Mouse (Mus musculus): Measurements from ENCODE around the gene Vps13d. TPM values are rescaled to one million over a fixed set of nuclear protein-coding genes. Genes with fewer than 3 reads are reported as not detected.
"Not testable (repeated sequence)": the region's sequence is repeated elsewhere in the genome, so short reads cannot be mapped to it uniquely, and the experiment has no call there.

Gene Vps13d
- polyA plus RNA-seq, 1 experiment from 2014 or later = 8.8 TPM

GRCm38 (mm10) chr4:145193406-145193805, 1.4 kb downstream of the Vps13d start:
- peaks cover 11% of the 10 kb centered on the region for H3K36me3 ChIP-seq
- peaks cover 23% of the 10 kb centered on the region for H3K4me1 ChIP-seq
- WGBS = 31% methylated on average over 3 of the region's 3 CpGs
- H3K4me3 ChIP-seq (replicated peaks) = peak overlapping the region; percentile 94
- no peak for ATAC-seq (ENCODE audit: insufficient number of reproducible peaks, low FRiP score, low TSS enrichment, low read depth)
- no peak overlapping the region for H3K9ac ChIP-seq
- no peaks in the 10 kb centered on the region for H3K9me3 ChIP-seq (replicated peaks)
- H3K27ac ChIP-seq (replicated peaks) = peak overlapping the region; percentile 65; the same call in 1 of the 2 replicates
- peak overlapping the region; percentile 87 for H3K4me2 ChIP-seq (replicated peaks)
- H3K27me3 ChIP-seq = no peaks in the 10 kb centered on the region

GRCm38 (mm10) chr4:145192686-145193085, 2.1 kb downstream of the Vps13d start:
- H3K9ac ChIP-seq = no peak overlapping the region
- peaks cover 23% of the 10 kb centered on the region for H3K4me1 ChIP-seq
- no peak for ATAC-seq (ENCODE audit: insufficient number of reproducible peaks, low FRiP score, low TSS enrichment, low read depth)
- no peak overlapping the region for H3K27ac ChIP-seq (replicated peaks)
- H3K27me3 ChIP-seq = no peaks in the 10 kb centered on the region
- no peak overlapping the region for H3K4me2 ChIP-seq (replicated peaks)
- H3K36me3 ChIP-seq = peaks cover 16% of the 10 kb centered on the region
- no peaks in the 10 kb centered on the region for H3K9me3 ChIP-seq (replicated peaks)
- no peak overlapping the region for H3K4me3 ChIP-seq (replicated peaks)

- no peaks in the 10 kb centered on the region for H3K27me3 ChIP-seq
- no peak overlapping the region for H3K4me2 ChIP-seq (replicated peaks)
- no peak overlapping the region for H3K27ac ChIP-seq (replicated peaks)
- peaks cover 13% of the 10 kb centered on the region for H3K4me1 ChIP-seq
- H3K9ac ChIP-seq = no peak overlapping the region
- no peak overlapping the region for H3K4me3 ChIP-seq (replicated peaks)
- no peaks in the 10 kb centered on the region for H3K9me3 ChIP-seq (replicated peaks)
- no peak for ATAC-seq (ENCODE audit: insufficient number of reproducible peaks, low FRiP score, low TSS enrichment, low read depth)
- H3K36me3 ChIP-seq = peaks cover 46% of the 10 kb centered on the region
Observed at GRCm38 (mm10) chr4:145188561-145188960, 6.2 kb downstream of the Vps13d start.

GRCm38 (mm10) chr4:145187619-145188018, 7.2 kb downstream of the Vps13d start:
- no peaks in the 10 kb centered on the region for H3K27me3 ChIP-seq
- H3K4me1 ChIP-seq = peaks cover 4% of the 10 kb centered on the region; the same call in 1 of the 2 replicates
- H3K4me2 ChIP-seq (replicated peaks) = no peak overlapping the region
- no peak overlapping the region for H3K27ac ChIP-seq (replicated peaks)
- 76% methylated on average over 2 of the region's 2 CpGs for WGBS
- no peak for ATAC-seq (ENCODE audit: insufficient number of reproducible peaks, low FRiP score, low TSS enrichment, low read depth)
- H3K36me3 ChIP-seq = peaks cover 46% of the 10 kb centered on the region
- H3K4me3 ChIP-seq (replicated peaks) = no peak overlapping the region
- H3K9me3 ChIP-seq (replicated peaks) = no peaks in the 10 kb centered on the region
- no peak overlapping the region for H3K9ac ChIP-seq

GRCm38 (mm10) chr4:145178918-145179549, 15.8 kb downstream of the Vps13d start:
- Histone ChIP-seq H3K27me3 (no peaks in the 10 kb centered on the region), H3K4me2 (replicated peaks) (no peak overlapping the region), H3K36me3 (peaks cover 61% of the 10 kb centered on the region), H3K9me3 (replicated peaks) (no peaks in the 10 kb centered on the region), H3K4me1 (no peaks in the 10 kb centered on the region), H3K9ac (no peak overlapping the region), H3K27ac (replicated peaks) (no peak overlapping the region), H3K4me3 (replicated peaks) (no peak overlapping the region)
- 94% methylated on average over 5 of the region's 5 CpGs for WGBS
- no peak for ATAC-seq (ENCODE audit: insufficient number of reproducible peaks, low FRiP score, low TSS enrichment, low read depth)

GRCm38 (mm10) chr4:145165542-145165941, 29.3 kb downstream of the Vps13d start:
- H3K27me3 ChIP-seq; H3K4me2 ChIP-seq (replicated peaks); H3K4me3 ChIP-seq (replicated peaks); H3K4me1 ChIP-seq; H3K9me3 ChIP-seq (replicated peaks); H3K27ac ChIP-seq (replicated peaks); ATAC-seq (ENCODE audit: insufficient number of reproducible peaks, low FRiP score, low TSS enrichment, low read depth); H3K9ac ChIP-seq: not testable (repeated sequence)
- 93% methylated on average over 3 of the region's 3 CpGs for WGBS
- peaks cover 90% of the 10 kb centered on the region for H3K36me3 ChIP-seq

GRCm38 (mm10) chr4:145164111-145164510, 30.7 kb downstream of the Vps13d start:
- 96% methylated on average over 4 of the region's 4 CpGs for WGBS
- no peak overlapping the region for H3K9ac ChIP-seq
- H3K4me3 ChIP-seq (replicated peaks) = no peak overlapping the region
- no peak overlapping the region for H3K27ac ChIP-seq (replicated peaks)
- no peaks in the 10 kb centered on the region for H3K27me3 ChIP-seq
- H3K4me1 ChIP-seq = no peaks in the 10 kb centered on the region
- H3K9me3 ChIP-seq (replicated peaks) = no peaks in the 10 kb centered on the region
- H3K4me2 ChIP-seq (replicated peaks) = no peak overlapping the region
- H3K36me3 ChIP-seq = peaks cover 89% of the 10 kb centered on the region
- no peak for ATAC-seq (ENCODE audit: insufficient number of reproducible peaks, low FRiP score, low TSS enrichment, low read depth)

- Histone ChIP-seq H3K36me3 (peaks cover 88% of the 10 kb centered on the region), H3K4me3 (replicated peaks) (no peak overlapping the region), H3K4me2 (replicated peaks) (no peak overlapping the region), H3K4me1 (no peaks in the 10 kb centered on the region), H3K9ac (no peak overlapping the region), H3K27me3 (no peaks in the 10 kb centered on the region), H3K9me3 (replicated peaks) (no peaks in the 10 kb centered on the region), H3K27ac (replicated peaks) (no peak overlapping the region)
- ATAC-seq (ENCODE audit: insufficient number of reproducible peaks, low FRiP score, low TSS enrichment, low read depth) = no peak; the same call in 1 of the 2 replicates
- 62% methylated on average over 1 of the region's 1 CpGs for WGBS
Observed at GRCm38 (mm10) chr4:145161243-145161642, 33.6 kb downstream of the Vps13d start.

GRCm38 (mm10) chr4:145155956-145156355, 38.8 kb downstream of the Vps13d start:
- H3K27me3 ChIP-seq = no peaks in the 10 kb centered on the region
- H3K4me3 ChIP-seq (replicated peaks) = no peak overlapping the region
- no peaks in the 10 kb centered on the region for H3K9me3 ChIP-seq (replicated peaks)
- H3K9ac ChIP-seq = no peak overlapping the region
- no peaks in the 10 kb centered on the region for H3K4me1 ChIP-seq
- no peak for ATAC-seq (ENCODE audit: insufficient number of reproducible peaks, low FRiP score, low TSS enrichment, low read depth)
- H3K36me3 ChIP-seq = peaks cover 72% of the 10 kb centered on the region
- H3K4me2 ChIP-seq (replicated peaks) = no peak overlapping the region
- WGBS = 51% methylated on average over 8 of the region's 8 CpGs
- H3K27ac ChIP-seq (replicated peaks) = no peak overlapping the region

GRCm38 (mm10) chr4:145151103-145151486, 43.7 kb downstream of the Vps13d start:
- no peaks in the 10 kb centered on the region for H3K9me3 ChIP-seq (replicated peaks)
- H3K4me3 ChIP-seq (replicated peaks) = no peak overlapping the region
- 87% methylated on average over 1 of the region's 1 CpGs for WGBS
- ATAC-seq (ENCODE audit: insufficient number of reproducible peaks, low FRiP score, low TSS enrichment, low read depth) = no peak
- no peaks in the 10 kb centered on the region for H3K4me1 ChIP-seq
- no peaks in the 10 kb centered on the region for H3K27me3 ChIP-seq
- peaks cover 61% of the 10 kb centered on the region for H3K36me3 ChIP-seq
- H3K9ac ChIP-seq = no peak overlapping the region
- no peak overlapping the region for H3K4me2 ChIP-seq (replicated peaks)
- no peak overlapping the region for H3K27ac ChIP-seq (replicated peaks)

- WGBS = 77% methylated on average over 5 of the region's 5 CpGs
- H3K9me3 ChIP-seq (replicated peaks) = no peaks in the 10 kb centered on the region
- H3K4me1 ChIP-seq = no peaks in the 10 kb centered on the region
- no peak for ATAC-seq (ENCODE audit: insufficient number of reproducible peaks, low FRiP score, low TSS enrichment, low read depth)
- no peak overlapping the region for H3K4me2 ChIP-seq (replicated peaks)
- H3K4me3 ChIP-seq (replicated peaks) = no peak overlapping the region
- no peak overlapping the region for H3K27ac ChIP-seq (replicated peaks)
- no peaks in the 10 kb centered on the region for H3K27me3 ChIP-seq
- H3K36me3 ChIP-seq = peaks cover 60% of the 10 kb centered on the region
- H3K9ac ChIP-seq = no peak overlapping the region
Observed at GRCm38 (mm10) chr4:145150345-145151102, 44.3 kb downstream of the Vps13d start.
